Mouse (Mus musculus) cerebellum, adult 18-20 months (tissue): Measurements from ENCODE around the gene Neurl1a.

Source experiments
- DNase-seq, 2 experiments: peaks; one replicate each; pipeline ENCODE4 v3.0.0; 2021

The Neurl1a gene

DNA sequence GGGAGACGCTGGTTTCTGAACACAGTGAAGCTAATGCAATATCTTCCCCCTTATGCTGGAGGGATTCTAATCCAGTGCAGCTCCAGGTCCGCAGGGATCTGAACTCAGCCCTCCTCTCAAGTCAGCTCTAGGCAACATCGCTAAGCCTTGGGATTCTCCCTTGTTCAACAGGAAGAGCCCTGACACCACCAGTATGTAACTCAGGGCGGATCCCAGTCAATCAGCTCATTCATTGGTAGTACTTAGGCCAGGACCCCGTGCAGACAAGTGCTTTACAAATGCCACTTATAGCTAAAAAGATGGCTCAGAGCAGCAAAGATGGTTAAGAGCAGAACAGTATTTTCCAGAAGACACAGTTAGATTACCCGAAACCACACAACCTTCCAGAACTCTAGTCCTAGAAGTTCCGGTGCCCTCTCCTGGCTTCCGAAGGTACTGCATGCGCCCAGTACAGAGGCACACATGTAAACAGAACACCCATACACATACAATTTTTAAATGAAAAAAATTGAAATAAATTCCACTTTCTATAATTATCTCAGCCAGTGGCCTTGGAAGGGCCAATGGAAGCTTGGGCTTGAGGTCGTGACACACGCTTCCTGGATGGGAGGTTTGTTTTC is 9.7 kb upstream of the Neurl1a start:
- peak; percentile 88 to 89 for DNase-seq

- DNase-seq: peak; percentile 60 to 61
Observed at GRCm38 (mm10) chr19:47174515-47174914, 4.1 kb upstream of the Neurl1a start.

GRCm38 (mm10) chr19:47175472-47175871 is 3.1 kb upstream of the Neurl1a start:
- DNase-seq: no peak

DNA sequence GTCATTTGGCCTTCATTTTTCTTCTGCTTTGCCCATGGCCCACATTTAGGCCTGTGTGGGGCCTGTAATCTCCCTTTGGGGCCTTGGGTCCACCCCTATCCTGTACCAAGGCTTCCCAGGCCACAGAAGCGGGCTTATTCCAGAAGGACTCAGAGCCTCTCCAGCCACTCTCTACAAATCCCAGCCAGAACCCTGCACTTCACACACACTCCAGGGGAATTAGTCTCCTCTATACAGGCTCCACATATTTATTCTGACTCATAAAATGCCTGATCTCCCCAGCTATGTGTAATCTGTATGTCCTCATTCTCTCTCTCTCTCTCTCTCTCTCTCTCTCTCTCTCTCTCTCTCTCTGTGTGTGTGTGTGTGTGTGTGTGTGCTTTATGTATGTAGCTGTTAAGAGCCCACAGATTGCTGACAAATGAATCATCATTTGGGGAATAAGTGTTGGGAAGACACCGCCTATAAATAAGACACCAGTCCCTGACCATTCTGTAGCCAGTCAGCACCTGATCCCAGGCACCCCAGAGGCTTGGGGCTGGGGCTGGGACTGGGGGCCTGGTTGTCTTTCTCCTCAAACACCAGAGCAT is 1.6 kb upstream of the Neurl1a start:
- DNase-seq: no peak

DNA sequence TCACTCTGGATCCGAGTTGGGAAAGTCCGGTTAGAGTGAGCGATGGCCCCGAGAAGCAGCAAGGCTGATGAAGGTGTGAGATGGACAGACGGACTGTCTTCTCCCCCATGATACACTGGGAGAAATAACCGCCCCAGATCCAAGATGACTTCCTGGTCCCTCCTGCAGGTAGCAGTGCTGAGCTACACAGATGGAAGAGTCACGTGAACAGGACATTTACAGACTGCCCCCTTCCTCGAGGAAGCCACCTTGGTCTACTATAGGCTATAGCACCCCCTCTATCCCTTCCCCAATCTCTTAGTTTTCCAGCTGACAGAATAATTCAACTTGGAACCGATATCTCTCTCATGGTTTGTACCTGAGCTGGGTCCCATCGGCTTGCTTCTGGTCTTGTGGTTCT is 619 bp upstream of the Neurl1a start:
- peak; percentile 74 to 79 for DNase-seq

GRCm38 (mm10) chr19:47179272-47179809 is 721 bp downstream of the Neurl1a start:
- DNase-seq: peak; percentile 65 to 77

- DNase-seq: peak in 1 of 2 experiments; percentile 55
Observed at GRCm38 (mm10) chr19:47180011-47180410, 1.4 kb downstream of the Neurl1a start.

DNA sequence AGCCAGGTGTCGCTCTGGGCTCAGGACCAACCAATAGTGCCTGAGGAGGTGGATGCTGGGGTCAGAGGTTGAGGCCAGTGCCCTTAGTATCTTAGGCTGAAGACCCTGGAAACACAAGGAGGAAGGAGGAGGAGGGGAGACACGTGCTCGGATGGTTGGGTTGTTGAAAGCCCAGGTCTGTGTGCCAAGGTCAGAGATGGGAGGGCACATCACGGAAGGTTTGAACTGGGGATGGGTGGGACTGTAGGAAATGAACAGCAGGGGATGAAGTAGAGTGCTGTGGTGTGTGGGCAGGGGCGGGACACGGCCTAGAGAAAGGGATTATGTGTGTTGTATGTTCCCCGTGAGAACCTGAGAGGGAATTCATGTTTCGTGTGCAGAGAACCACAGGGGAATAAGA is 5.6 kb downstream of the Neurl1a start:
- peak in 1 of 2 experiments; percentile 22 for DNase-seq

- no peak for DNase-seq
Observed at GRCm38 (mm10) chr19:47184736-47185135, 6.1 kb downstream of the Neurl1a start.

DNA sequence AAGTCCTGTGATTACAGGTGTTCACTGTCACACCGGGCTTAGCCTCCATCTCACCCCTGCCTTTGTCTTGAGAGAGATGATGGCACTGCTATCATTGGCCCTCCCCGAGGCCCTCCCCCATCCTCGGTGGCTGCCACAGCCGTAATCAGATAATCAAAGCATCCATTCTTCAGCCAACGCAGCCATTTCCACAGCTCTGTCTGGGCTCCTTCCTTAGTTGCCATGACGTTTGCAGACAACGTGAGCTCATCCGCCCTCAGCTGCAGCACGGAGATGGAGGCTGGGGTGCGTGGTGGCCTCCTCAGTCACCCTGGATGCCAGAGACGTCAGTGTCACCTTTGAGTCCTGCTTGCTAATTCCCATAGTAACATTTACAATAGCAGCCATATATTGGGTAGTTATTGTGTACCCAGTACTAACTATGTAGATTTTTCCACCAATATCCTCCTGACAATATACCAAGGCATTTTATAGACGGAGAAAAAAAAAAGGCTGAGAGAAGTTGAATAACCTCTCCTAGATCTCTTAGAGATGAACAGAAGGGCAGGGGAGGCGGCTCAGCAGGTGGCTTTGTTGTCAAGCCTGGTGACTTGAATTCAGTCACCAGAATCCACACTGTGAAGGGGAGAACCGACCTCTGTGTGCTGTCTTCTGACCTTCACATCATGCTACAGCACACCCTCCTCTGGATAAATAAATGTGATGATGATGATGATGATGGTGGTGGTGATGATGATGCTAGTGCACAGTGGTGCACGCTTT is 8.1 kb downstream of the Neurl1a start:
- DNase-seq: peak in 1 of 2 experiments; percentile 73

DNA sequence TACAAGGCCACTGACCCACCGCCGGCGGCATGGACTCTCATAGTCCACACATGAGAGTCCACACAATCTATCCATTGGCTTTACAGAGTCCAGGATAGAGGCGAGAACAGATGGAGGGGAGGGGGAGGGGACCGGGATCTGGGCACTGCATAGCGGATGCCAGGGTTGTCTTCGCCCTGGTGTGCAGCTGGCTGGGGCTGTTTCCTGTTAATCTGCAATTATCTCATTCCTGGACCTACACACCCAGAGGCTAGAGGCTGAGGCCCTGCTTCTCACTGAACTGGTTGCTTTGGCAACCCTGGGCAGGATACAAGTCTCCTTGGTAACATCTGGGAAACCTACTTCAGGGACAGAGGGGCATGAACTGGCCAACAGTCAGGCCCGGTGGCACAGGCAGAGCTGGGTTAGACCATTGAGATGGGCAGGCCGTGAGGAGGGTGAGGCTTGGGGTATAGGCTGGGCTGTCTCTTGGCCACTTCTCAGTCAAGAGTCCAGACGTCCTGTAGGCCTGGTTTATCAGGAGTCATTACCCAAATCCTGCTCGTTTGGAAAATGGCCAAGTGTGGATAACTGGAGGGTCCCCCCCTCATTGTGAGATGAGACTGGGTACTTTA is 10.0 kb downstream of the Neurl1a start:
- peak; percentile 61 to 68 for DNase-seq

DNA sequence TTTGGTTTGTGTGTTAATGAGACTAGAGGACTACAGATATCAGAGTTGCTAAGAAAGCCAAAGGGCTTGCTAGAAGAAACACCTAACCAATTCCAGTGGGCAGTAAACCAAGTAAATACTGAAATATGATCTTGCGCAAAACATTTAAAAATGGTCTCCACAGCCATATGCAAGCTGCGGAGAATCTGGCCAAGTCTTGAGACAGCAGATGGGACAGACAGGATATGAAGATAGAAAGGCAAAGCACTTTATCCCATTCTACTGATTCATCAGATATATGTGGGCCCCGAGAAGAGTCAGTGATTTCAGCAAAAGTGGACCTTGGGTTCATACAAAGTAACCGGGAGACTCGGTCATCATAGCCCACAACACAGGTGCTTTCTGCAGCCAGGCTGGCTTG is 13.5 kb downstream of the Neurl1a start:
- peak in 1 of 2 experiments; percentile 58 for DNase-seq

DNA sequence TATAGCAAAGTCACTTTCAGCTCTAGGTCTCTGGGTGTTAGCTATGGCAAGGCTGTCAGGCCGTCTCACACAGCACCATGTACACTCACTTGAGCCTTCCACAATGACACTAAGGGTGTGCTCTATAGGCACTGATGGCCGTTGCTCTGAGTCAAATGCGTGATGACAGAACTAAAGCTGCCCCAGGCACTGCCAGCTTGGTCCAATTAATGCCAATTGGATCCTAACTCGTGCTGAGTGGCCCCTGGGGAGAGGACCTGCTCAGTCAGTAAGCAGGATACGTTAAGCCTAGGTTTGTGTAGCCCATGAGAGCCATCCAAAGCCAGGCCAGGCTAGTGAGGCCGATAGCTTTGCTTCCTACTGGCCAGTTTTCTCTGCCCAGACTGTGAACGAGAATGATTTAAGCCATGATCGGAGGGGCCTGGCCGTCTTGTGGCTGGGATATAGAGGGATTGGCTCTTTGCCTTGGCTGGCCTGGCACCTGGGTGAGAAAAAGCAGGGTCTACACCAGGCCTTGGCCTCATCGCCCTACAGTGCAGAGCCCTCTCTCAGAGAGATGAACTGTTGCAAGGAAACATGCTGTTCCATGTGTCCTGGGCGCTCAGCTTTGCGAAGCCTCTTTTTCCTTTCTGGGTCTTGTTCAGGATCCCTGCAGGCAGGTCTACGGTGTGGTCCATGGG is 20.2 kb downstream of the Neurl1a start:
- no peak for DNase-seq

DNA sequence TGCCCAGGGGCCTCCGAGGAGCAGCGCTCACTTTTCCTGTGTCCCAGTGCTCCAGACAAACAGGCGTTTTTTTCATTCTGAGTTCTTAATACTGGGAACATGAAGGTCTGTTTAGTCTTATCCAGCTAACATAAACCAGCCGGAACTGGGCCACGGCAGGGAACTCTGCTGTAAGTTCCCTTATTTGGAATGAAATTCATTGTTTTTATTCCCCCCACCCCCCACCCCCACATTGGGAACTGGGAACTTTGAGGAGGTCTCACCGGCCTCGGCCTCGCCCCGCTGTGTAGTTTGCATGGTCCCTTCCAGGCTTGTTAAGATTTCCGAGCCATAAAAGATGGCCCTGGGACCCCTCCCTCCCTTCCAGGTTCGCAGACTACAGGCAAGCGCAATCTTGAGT is 23.4 kb downstream of the Neurl1a start:
- no peak for DNase-seq

DNA sequence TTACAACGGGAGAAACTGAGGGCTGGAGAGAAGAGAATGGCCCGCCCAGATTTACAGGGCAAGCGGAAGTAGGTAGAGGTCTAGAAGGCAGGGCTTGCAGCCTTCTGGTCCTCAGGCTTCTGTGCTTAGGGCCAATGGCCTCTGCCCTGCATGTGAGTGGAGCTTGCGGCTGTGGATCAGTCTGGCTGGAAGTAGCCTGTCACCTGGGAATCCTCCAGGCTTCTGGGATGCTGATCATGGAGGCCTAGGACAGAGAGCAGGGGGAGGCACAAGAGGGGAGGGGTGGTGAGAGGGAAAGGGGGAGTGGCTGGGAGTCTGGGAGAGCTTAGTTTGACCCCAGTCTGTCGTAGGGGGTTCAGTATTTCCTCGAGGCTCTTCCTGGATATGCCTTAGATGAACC is 23.8 kb downstream of the Neurl1a start:
- DNase-seq: no peak

- DNase-seq: no peak
Observed at GRCm38 (mm10) chr19:47203042-47203441, 24.4 kb downstream of the Neurl1a start.

GRCm38 (mm10) chr19:47204653-47205052 is 26.0 kb downstream of the Neurl1a start:
- peak in 1 of 2 experiments; percentile 40 for DNase-seq

DNA sequence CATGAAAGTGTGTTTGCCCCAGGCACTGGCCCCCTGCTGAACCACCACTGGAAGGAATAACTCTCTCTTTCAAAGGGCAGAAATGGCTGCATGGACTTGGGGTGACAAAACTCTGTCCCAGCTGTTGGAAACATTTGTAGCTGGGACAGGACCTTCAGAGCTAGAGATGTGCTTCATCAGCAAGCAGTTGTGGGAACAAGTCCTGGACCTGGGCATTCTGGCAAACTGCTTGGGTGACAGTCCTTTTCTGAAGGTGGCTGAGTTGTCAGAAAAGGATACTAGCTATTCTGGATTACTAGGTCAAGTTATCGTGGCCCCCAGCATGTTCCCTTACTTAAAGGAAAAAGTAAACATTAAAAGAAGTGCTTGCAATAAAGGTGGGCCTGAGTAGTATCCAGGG is 27.5 kb downstream of the Neurl1a start:
- no peak for DNase-seq

- DNase-seq: no peak
Observed at GRCm38 (mm10) chr19:47210432-47210831, 31.8 kb downstream of the Neurl1a start.

DNA sequence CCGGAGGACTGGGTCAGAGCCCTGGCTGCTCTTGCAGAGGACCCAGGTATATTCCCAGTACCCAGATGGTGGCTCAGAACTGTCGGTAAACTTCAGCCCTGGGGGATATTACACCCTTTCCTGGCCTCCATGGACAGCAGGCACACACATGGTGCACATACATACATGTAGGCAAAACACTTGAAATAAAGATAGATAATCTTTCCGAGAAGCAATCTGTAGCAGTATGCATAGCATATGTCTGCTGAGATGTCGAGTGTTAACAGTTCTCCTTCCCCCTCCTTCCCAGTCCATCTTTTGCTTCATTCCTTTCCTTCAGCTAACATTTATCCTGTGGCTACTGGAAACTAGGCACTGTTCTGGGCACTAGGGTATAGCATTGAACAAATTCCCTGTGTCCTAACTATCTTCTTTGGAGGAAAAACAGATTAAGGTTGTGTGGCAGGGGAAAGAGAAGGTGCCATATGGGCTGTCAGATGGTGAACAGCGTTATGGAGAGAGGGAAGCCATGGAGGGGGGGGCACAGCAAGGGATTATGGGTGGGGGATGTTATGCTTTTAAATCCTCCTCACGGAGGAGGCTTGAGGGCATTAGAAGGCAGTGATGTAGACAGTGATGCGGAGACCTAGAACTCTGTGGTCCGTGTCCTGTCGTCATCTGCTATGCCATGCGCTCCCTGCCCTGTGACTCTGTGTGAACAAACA is 33.1 kb downstream of the Neurl1a start:
- peak; percentile 83 to 88 for DNase-seq

- DNase-seq: peak in 1 of 2 experiments; percentile 54
Observed at GRCm38 (mm10) chr19:47212401-47212800, 33.8 kb downstream of the Neurl1a start.

GRCm38 (mm10) chr19:47213470-47213869 is 34.9 kb downstream of the Neurl1a start:
- no peak for DNase-seq
